Mouse (Mus musculus) E14TG2a.4 (cell line): ENCODE data around the gene Gabarapl2.

Experiments used
- CTCF ChIP-seq: conservative IDR thresholded peaks from 2 replicates; pipeline ENCODE4 v1.5.1; 2014; ENCODE audit warnings: low read length
- NANOG ChIP-seq: IDR thresholded peaks from 2 replicates; pipeline ENCODE4 v1.6.1; 2014; ENCODE audit warnings: borderline replicate concordance, low read length, mixed read lengths
- POU5F1 ChIP-seq: IDR thresholded peaks from 2 replicates; pipeline ENCODE4 v1.6.1; 2014; ENCODE audit warnings: low read length, borderline replicate concordance

GRCm38 (mm10) chr8:111992013-111992702 is 51.7 kb downstream of the Gabarapl2 start, which contains the start of gene Adat1:
- TF ChIP-seq CTCF (no peak), NANOG (no peak), POU5F1 (no peak)
